Mouse (Mus musculus) right cerebral cortex, postnatal 14 days (tissue): ENCODE results near the gene Cers6.

ENCODE experiments used
- DNase-seq: peaks from one replicate; pipeline ENCODE4 v3.0.0; 2022

The Cers6 gene

DNA sequence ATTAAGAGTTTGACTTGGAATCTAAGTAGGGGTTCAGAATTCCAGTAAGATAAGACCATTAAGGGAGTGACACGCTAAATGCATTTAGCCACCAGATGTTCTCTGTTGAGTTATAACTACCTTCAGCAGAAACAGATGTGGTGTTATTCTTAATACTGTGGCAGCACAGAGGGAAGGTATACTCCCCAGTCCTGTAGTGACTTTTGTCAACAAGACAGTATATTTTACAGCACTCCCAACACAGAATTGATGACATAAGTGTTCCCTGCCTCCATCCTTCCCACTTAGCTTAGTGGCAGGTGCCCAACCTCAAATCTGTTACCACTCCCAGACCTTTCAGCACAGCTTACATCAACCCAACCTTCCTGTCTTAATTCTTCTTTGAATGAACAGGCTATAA, 219.5 kb downstream of the Cers6 start:
- DNase-seq, result no peak

DNA sequence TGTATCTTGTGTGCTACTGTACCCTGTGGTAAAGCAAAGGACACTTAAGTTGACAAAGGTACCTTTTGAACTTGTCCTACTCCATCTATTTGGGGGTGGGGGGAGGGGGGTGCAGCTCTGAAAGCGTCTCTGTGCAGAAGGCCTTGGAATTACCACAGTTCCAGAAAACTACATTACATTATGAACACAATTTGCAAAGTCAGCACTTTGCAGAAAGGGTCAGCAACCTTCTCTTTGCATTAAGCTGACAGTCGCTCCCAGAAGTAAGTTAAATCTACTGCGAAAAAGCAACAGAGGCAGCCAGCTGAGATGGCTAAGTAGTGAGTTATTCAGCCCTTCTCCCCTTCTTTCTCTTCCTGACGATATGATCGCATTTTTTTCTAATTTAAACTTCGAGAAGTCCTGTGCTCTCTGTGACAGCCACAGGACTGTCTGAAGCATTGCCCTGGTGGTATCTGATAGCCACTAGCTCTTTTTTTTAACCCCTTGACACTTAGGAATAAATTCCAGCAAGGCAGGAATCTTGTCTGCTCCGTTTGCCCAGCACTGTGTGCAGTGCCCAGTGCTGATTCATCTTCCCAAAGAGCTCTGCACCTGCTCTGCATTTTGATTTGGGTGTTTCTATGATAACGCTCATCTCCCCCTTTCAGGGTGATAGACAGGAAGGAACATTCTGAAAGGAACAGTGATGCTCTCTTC, 221.4 kb downstream of the Cers6 start:
- DNase-seq, result no peak

DNA sequence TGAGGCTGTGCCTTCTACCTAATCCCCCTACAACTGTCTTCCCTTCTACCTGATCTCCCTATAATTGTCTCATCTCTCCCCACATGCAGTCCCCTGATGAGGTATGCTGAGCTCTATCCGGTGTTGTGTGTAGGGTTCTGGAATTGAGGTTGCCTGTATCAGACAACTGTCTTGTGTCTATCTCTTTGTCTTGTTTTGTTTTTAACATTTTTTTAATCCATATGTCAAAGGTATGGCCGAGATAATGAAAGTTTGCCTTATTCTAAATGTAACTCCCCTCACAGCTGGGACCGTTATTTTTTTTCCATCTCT, 221.9 kb downstream of the Cers6 start:
- no peak for DNase-seq

DNA sequence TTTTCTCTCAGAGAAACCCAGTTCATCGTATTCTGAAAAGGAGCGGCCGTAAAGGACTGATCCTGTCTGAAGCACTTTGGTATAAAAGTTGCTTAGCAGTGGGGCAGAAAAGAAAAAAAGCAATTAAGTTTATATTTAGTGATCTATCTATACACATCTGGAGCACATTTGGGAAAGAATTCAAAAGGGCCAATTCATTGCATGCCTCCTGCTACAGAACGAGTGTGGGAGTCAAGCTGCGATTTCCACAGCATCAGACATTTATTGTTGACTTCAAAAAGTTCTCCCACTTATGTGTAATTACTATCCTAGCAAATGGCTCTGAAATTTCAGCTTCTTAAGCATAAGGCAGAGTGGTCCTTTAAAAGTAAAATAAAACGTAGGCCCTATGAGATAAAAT, 223.2 kb downstream of the Cers6 start:
- DNase-seq, result no peak

DNA sequence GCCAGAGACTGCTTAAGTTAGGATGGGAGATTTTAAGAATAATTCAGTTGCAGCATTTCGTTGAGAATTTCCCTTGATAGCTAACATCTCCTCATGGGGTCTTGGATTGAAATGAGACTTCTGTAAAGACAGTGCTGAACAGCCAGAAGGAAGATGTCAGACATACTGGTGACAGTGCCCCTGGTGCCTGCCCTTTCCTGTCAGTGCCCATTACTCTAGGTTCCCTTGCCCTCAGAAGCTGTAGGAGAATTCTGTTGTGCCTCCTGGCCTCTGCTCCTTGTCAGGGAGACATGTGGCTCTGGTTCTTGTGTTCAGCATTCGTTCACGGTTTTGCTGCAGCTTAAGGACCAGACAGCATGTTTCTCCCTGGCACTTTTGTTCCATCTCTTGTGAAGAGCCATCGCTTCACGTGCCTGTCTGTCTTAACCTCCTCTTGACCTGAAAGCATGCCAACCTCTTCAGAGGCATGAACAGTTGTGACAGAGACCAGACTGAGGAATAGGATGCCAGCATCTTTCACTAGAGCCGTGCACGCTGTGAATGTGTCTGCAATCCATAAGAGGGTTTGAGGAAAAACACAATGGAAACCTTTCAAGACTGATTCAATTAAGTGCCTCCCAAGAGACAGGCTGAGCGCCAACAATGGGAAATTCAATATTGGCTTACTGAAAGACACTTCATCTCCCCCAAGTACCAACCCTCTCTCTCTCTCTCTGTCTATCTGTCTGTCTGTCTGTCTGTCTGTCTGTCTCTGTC, 225.4 kb downstream of the Cers6 start:
- no peak for DNase-seq

DNA sequence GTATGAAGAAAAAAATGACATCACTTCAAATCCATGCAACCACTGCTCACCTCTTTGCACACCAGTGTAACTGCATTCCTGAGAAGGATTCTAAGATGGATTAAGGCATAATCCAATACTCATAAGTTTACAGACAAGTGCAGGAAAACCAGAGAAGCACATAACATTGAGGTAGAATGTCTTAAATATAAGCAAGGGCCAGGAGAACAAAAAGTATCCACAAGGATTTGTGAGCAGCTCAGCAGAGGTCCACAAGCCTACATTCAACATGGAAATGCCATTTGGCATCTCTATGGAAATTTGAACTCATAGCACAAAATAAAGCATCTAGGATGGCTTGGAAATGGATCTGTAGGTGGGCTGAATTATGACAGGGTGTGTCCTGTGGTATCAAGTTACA, 234.6 kb downstream of the Cers6 start:
- DNase-seq, result no peak

DNA sequence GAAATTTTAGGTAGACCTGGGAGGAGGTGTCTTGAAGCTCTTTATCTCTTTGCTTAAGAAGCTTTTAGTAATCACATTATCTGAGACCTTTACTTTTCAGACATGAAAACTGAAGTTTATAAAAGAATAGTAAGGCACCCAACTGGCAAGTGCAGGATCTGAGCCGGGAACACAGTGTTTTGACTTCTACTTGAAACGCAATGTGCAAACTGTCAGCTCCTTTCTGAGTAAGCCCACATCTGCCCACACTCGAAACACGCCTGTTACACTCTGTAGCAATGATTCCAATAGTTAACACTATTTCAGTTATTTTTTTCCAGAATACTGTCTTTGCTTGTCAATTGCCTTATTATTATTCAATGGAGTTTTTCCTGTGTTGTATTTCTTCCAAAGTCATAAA, 235.6 kb downstream of the Cers6 start:
- DNase-seq, result no peak

DNA sequence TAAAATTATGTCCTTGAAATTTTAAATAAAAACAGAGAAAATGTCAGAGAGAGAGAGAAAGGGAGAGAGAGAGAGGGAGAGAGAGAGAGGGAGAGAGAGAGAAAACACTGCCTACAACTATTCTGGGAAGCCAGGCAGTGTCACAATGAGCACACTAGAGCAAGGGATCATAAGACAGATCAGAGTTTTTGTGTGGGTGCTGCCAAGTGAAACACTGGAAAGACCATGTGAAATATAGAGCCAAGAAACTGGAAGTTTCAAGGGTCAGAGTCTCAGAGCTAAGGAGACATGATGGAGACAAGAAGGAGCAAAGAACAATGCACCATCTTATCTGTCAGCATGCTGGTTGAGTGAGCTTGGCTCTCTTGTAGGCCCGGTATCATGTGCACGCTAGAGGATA, 236.3 kb downstream of the Cers6 start:
- DNase-seq, result no peak

DNA sequence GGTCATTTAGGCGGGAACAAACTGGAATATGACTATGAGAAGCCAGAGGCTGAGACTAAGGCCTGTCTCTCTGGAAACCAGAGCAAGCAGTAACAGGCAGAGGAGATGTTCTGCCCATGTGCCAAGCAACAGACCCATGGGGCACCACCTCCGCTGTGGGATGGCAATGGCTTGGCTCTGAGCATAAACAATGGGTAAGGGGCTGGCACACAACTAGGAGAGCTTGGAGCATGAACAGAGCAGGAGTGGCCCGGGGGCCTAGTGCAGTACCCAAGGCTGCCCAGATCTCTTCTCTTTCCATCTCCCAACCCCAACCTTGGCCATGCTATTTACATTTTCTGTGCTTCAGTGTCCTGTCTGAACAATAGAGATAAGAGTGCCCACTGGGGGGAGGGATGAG, 237.5 kb downstream of the Cers6 start:
- DNase-seq, result no peak

DNA sequence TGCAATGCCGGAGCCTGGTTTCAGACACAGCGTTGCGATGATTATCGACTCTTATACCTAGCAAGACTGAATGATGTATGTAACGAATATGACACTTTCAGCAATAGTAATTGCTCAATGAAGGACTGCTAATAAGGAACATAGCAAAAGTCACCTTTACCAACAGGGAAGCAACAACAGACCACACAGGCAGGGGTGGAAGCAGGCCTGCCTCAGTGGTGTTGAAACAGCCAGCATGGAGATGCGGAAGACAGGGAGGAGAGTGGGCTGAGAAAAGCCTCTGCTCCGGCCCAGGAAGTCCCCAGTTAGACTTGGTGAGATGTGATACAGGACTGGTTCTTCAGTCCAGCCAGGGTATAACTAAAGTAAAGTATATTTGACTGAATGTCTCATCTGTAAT, 237.9 kb downstream of the Cers6 start:
- no peak for DNase-seq

DNA sequence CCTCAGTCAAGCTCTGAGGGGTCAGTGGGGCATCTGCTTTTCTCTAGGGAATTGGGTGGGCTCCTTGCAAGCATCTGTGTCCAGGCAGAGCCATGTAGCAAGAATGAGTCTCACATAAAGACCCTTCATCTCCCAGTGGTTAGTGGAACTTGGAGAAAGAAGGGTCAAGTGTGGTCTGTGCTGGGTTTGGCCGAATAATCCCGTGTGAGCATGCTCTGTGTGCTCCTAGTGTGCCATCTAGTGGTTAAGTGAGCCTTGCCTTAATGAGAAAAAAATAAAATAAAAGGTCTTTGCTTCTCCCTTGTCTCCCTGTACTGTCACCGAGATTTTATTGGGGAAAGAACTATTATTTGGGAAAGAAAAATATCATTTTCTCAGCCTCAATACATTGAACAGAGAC, 239.5 kb downstream of the Cers6 start:
- no peak for DNase-seq

DNA sequence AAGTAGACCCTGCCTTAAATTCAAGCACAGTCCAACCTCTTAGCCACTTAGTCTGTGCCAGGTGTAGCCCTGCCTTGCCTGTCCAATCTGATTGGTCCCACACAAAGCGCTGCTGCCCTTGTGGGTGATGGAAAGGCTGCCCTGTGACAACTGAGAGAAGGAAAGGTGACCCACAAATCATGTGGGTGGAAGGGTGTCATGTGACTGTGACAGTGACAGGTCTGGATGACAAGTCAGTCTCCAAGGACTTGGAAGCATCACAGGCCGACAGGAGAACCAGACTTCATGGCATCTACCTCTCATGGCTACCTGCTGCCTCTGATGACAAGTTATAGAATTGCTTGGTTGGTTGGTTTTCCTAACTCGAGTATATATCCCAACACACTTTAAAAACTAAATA, 242.3 kb downstream of the Cers6 start:
- no peak for DNase-seq

DNA sequence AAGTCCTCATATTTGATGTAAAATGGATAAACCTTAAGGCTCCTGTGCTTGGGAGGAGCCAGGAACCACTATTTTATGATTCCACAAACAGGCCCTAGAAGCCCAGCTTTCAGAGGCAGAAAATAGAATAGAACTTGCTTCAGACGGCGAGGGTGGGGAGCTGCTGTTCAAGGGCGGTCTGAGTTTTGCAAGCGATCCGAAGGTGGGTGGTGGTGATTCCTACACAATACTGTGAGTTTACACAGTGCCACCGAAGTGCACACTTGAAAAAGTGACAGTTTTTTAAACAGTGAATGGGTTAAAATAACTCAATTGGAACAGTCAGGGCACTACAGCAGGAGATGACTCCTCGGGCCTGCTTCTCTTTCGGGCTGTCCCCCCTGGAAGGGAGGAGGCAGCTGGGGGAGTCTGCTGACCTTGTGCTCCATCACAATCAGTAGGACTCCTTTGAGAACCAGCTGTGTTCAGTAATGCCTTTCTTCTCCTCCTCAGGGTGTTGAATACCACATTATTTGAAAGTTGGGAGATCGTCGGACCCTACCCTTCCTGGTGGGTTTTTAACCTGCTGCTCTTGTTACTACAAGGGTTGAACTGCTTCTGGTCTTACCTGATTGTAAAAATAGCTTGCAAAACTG, 243.4 kb downstream of the Cers6 start:
- DNase-seq, result no peak

DNA sequence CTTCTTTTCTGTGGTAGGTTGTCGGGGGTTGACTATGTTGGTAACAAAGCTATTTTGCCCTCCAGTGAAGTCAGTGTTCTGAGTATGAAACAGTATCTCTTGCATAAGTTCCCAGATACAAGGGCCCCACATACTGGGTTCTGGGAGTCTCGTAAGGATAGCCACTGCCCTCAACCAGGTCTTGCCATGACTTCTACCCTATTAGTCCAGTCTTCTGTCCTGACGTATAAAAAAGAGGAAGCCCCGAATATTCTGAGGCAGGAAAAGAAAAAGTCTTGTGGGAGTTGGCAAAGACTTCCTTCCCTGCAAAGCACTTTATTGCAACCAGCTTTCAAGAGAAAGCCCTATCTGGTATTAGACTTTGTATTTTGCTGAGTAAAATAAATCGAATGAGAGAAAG, 248.0 kb downstream of the Cers6 start:
- no peak for DNase-seq

DNA sequence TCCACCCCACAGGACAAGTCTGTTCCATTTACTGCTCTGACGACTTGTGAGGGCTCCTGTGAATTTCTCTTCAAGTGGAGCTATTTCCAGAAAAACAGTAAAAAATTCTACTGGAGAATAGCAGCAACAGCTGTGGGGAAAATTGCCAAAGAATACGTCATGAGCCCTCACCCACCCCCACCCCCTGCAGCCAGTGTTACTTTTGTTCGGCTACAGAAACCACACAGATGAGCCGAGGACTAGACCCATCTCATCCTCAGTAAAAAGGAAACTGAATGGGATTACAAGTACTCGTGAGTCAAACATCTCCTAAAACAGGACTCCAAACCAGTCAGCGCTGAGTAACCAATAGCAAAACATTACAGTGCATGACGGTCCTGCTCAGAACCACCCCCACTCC, 248.5 kb downstream of the Cers6 start:
- DNase-seq, result no peak

DNA sequence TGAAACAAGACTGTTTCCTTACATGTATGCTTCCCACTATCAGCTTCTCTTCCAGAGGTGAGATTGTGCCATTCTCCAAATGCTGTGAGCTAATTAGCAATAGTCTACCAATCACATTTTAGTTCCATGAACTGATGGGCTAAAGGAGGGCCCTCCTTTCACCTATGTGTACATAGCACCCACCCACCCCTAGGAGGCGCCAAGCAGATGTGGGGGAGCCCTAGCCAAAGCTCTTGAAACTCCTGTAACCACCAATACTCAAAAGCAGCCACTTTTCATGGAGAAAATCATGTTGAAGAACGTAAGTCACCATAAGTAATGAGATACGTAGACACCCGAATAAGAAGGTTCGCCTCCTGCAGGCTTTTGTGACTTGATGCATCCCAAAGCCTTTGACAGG, 251.4 kb downstream of the Cers6 start:
- no peak for DNase-seq

DNA sequence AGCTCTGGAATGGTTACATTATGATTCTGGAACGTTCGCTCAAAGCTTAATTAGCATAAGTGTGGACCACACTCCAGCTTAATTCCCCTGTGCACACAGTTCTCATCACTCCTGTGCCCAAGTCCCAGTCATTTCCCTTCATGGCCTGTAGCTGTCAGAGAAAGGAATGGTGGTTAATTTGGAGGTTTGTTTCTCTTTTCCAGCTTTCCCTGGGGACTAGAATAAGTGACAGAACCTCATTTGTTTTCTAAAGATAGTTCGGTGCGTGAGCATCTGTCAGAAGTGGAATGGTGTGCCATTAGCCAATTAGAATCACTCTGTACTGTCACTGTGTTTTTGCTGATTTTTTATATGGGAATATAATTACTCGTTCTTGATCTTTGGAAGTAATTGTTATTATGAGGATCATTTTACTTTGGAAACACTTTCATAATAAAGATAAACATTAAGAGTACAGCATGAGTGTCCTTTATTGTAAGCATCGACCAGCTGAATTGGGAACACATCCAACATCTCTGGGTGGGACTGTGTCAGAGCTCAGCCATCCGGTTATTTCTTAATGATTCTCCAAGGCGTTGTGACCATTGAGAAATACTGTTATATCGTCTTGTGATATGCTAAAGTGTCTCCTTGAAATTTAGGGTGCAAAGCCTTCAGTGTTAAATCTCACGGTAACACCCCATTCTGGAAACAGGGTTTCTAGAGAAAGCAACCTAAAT, 252.7 kb downstream of the Cers6 start:
- DNase-seq, result no peak

DNA sequence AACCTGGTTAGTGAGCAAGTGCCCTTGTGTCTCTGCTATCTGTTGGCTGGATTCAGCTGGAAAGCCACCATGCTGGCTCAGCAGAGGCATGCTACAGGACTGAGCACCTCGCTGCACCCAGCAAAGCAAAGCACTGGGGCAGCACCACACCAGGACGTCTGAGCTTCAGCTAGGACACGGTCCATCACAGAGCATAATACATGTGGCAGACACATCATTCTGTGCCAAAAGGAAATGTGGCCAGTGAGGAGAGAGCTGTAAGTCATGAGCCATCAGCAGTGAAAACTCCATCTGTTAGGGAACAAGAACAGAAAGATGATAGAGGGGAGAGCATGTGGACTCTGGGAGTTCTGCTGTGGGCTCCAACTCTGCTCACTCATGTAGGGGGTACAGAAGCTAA, 254.7 kb downstream of the Cers6 start:
- no peak for DNase-seq

DNA sequence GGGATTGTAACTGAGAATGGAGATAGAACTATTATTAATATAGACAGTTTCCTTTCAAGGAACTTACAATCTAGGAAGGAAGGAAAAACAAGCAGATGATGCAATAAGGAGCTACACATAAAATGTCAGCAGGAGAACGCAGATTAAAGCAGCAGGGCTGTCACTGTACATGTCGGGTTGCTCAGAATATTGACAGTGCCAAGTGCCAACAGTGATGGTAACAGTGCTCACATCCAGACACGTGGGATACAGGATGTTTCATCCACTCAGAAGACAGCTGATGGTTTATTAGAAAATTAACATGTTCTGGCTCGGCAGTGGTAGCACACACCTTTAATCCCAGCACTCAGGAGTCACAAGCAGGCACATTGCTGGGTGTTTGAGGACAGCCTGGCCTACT, 255.5 kb downstream of the Cers6 start:
- DNase-seq, result no peak

DNA sequence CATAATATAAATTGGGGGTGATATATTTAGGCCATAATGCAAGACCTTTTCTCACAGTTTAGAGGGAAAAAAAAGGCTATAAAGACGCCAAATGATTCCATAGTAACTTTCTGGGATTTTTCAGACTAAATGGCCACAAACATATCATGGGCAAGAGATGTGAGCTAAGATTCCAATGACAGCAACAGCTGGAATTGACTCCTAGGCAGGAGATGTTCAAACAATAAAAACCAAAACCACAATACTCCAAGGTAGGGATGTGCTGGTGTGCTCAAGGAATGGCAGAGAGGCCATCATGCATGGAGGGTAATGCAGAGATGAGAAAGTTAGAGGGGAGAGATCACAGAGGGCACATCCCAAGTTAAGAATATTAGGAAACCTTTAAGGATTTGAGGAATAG, 257.8 kb downstream of the Cers6 start:
- no peak for DNase-seq

DNA sequence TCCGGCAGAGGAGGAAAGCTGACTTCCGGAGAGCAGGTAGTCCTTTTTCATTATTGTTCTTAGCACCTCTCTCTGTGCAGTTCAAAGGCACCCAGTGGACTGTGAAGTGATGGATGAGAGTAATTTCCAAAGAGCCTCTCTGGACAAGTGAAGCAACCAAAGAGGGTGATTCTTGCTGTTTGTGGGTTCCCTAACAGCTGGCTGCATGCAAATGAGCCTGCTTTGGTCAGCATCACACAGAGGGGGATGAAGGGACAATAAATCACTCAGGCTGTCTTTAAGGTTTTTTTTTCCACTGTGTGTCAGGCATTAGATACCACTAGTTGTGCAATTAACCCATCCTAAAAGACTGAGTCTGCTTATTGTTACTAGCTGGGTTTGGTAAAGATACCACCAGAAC, 258.5 kb downstream of the Cers6 start:
- no peak for DNase-seq

DNA sequence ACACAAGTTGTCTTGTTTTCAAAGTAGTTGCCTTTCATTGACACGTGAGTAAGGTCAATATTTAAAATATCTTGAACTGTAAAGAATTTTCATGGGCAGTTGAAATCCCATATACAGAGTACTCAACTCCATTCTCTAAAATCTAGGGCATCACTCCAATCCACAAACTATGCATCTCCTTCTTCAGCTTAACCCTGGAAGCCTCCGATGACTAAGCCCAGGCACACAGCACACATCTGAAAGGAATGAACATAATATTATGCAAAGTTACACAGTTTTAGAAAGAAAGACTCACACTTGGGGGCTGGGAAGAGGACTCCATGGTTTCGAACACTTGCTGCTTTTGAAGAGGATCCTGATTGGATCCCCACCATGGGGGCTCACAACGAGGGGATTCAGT, 260.4 kb downstream of the Cers6 start:
- DNase-seq, result no peak

DNA sequence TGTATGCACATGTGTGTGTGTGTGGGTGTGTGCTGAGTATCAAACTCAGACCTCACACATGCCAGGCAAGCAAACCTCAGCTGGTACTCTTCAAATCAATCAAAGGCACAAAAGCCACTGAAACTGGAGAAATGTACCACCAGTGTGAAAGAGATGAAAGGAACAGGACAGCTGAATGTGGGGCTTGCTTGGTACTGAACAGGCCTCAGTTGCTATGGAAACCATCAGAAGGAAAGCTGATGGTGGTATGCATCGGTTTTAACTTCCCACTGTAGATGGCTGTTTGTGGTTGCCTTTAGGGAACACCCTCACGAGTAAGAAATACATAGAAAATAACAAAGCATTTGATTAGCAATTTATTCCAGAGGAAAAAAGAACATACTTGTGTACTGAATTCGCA, 264.2 kb downstream of the Cers6 start:
- no peak for DNase-seq

DNA sequence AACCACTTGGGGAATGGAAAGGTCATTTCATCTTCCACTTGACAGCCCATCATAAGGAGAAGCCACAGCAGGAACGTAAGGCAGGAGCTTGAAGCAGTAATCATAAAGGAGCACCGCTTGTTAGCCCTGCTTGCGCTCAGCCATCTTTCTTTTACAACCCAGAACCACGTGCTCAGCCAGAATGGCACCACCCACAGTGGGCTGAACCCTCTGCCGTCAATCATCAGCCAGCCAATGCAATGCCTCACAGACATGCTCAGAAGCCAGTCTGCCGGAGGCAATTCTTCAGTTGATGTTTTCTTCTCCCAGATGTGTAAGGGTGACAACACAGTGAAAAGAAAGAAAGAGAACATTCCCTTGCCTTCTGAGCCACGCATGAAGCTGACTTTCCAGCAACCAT, 267.1 kb downstream of the Cers6 start:
- DNase-seq, result no peak
